In genomic region chr9:49229054-49229453, GRCm38 (mm10) we compare ENCODE assay signal across 29 mouse cellular contexts. TPM values are rescaled to one million over a fixed set of nuclear protein-coding genes. Genes with fewer than 3 reads are reported as not detected.
DNase-seq lines count a peak whose midpoint lies in the region; ATAC-seq and TF ChIP-seq lines count a peak whose summit lies in the region.
"Had no signal": no experiment of that assay in that cellular context is flagged by ENCODE, and none has a peak within 500 bp of the region (broad histone marks: within the 10 kb centered on the region; RNA-seq: fewer than 3 reads in every experiment).

No protein-coding gene starts in this region.

- peak overlapping the region; percentile 17 for H3K27ac ChIP-seq in heart, postnatal 0 days (ENCODE audit: low read depth)
- H3K27ac ChIP-seq: embryonic facial prominence, embryonic 12.5 days; forebrain, embryonic 15.5 days; hindbrain, embryonic 13.5 days; hindbrain, postnatal 0 days had no signal

- ATAC-seq in frontal cortex, adult (ENCODE audit: low TSS enrichment), result peak; percentile 76
- no peak for ATAC-seq in heart, postnatal 0 days (ENCODE audit: insufficient read depth, low read depth)
- ATAC-seq: CD4-positive, CD25-positive, alpha-beta regulatory T cell, adult 4 months; forebrain, embryonic 15.5 days; hindbrain, postnatal 0 days had no signal

- no peaks in the 10 kb centered on the region for H3K27me3 ChIP-seq in heart, postnatal 0 days (ENCODE audit: control insufficient read depth, insufficient read depth, low read length)
- H3K27me3 ChIP-seq: embryonic facial prominence, embryonic 12.5 days; forebrain, embryonic 15.5 days; hindbrain, embryonic 13.5 days had no signal

- intact Hi-C loops in heart, postnatal 14 days (cut with DNase I), result no loop called here

- 0 out of 2 replicates have a peak, but pooled peaks cover 5% of the 10 kb centered on the region for H3K4me1 ChIP-seq in heart, postnatal 0 days (ENCODE audit: control insufficient read depth, insufficient read depth)
- H3K4me1 ChIP-seq: embryonic facial prominence, embryonic 12.5 days; forebrain, embryonic 15.5 days; hindbrain, embryonic 13.5 days had no signal

- no peak for TF ChIP-seq EP300 in heart, postnatal 0 days (IDR thresholded peaks at IDR 0.05; ENCODE audit: low read depth)

- no peak overlapping the region for H3K4me3 ChIP-seq in heart, postnatal 0 days (ENCODE audit: low read depth, low read length)
- H3K4me3 ChIP-seq: embryonic facial prominence, embryonic 12.5 days; forebrain, embryonic 15.5 days; hindbrain, embryonic 13.5 days had no signal

- no peak overlapping the region for H3K4me2 ChIP-seq in heart, postnatal 0 days (ENCODE audit: low read depth, low read length)
- H3K4me2 ChIP-seq: embryonic facial prominence, embryonic 12.5 days; forebrain, embryonic 15.5 days; heart, embryonic 11.5 days; hindbrain, embryonic 13.5 days had no signal

- no peaks in the 10 kb centered on the region for H3K36me3 ChIP-seq in heart, postnatal 0 days (replicated peaks; ENCODE audit: control insufficient read depth, insufficient read depth, low read length)
- H3K36me3 ChIP-seq: embryonic facial prominence, embryonic 12.5 days; forebrain, embryonic 15.5 days; G1E; hindbrain, embryonic 13.5 days had no signal

- no peak overlapping the region for H3K9ac ChIP-seq in heart, postnatal 0 days (replicated peaks; ENCODE audit: low read depth, low read length)
- H3K9ac ChIP-seq: embryonic facial prominence, embryonic 12.5 days; forebrain, embryonic 15.5 days; hindbrain, embryonic 13.5 days had no signal

- no peaks in the 10 kb centered on the region for H3K9me3 ChIP-seq in heart, postnatal 0 days (replicated peaks; ENCODE audit: control insufficient read depth, low read length)
- H3K9me3 ChIP-seq: embryonic facial prominence, embryonic 12.5 days; forebrain, embryonic 15.5 days; G1E; hindbrain, embryonic 13.5 days had no signal

- no peak for DNase-seq in frontal cortex, postnatal 25 days (ENCODE audit: low spot score in 2 of 2)
- no peak for DNase-seq in heart, postnatal 0 days (ENCODE audit: low spot score)
- DNase-seq in heart, postnatal 14 days, result no peak
- peak; percentile 46 for DNase-seq in right cerebral cortex, adult 18-20 months
- no peak for DNase-seq in right cerebral cortex, postnatal 14 days
- no peak for DNase-seq in layer of hippocampus, postnatal 36 days
- DNase-seq: adrenal gland, adult 8-10 months; adrenal gland, postnatal 36 days; B cell, adult 2 months; cerebellum, adult 11 months; cerebellum, adult 9-10 months; cerebellum, postnatal 25 days; gastrocnemius, postnatal 36 days; heart, adult 11 months had no signal

- 41% methylated on average over 2 of the region's 2 CpGs for WGBS in heart, postnatal 0 days

- TF ChIP-seq CTCF in heart, postnatal 0 days (IDR thresholded peaks at IDR 0.05; ENCODE audit: low read depth), result no peak

RNA-seq across cellular contexts. Expression of gene Gm4894, which starts 21.3 kb away (rescaled TPM):
- not detected in 2 replicates for total RNA-seq in heart, postnatal 0 days (2014; rRNA removed; ENCODE audit: low replicate concordance)
- polyA plus RNA-seq in heart, postnatal 0 days (2015; fragmentation: Nextera tagmentation; extraction: Ambion mirVana), result not detected in 2 replicates
- not detected for total RNA-seq in heart, postnatal 14 days (2021)
- total RNA-seq in layer of hippocampus, postnatal 36 days (2021), result not detected
- total RNA-seq: adrenal gland, adult 8-10 months; adrenal gland, postnatal 36 days; gastrocnemius, adult 8-10 months; gastrocnemius, postnatal 36 days; hematopoietic stem cell, adult 5-6 weeks; hindbrain, postnatal 0 days had no signal
- polyA plus RNA-seq: brain, embryonic 14.5 days; CD4-positive, CD25-positive, alpha-beta regulatory T cell, adult 4 months; cortical plate, adult 2 months; embryonic facial prominence, embryonic 12.5 days; forebrain, embryonic 11.5 days; forebrain, embryonic 15.5 days; G1E; heart, embryonic 11.5 days; heart, embryonic 16.5 days; hindbrain, embryonic 13.5 days; hindbrain, postnatal 0 days; intestine, embryonic 14.5 days had no signal
